Mouse (Mus musculus): ENCODE measurements around the gene Kmt2c.

DNA sequence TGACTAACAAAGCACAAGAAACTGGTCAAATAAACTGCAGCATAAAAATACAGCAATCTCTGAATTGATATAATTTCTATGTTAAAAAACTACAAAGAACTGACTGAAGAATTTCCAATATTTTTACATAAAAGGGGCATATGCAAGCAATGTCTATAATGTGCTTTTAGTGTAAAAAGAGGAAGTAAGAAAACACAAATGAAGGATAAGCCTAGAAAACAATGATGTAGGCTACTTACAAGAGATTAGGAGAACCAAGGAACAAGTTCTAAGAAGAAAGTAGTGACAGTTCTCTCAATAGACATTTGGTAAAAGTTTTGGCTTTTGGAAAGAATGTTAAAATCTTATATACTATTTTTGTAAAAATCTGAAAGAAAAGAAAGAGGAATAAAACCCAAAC, 119.4 kb downstream of the Kmt2c start:
- TF ChIP-seq CTCF (IDR thresholded peaks at IDR 0.05; ENCODE audit: low read depth, low read length) (no peak), POLR2A (IDR thresholded peaks at IDR 0.05; ENCODE audit: extremely low read depth, insufficient read depth, low read length) (no peak)
